ENCODE assay signal across 24 mouse cellular contexts in the genomic region with DNA sequence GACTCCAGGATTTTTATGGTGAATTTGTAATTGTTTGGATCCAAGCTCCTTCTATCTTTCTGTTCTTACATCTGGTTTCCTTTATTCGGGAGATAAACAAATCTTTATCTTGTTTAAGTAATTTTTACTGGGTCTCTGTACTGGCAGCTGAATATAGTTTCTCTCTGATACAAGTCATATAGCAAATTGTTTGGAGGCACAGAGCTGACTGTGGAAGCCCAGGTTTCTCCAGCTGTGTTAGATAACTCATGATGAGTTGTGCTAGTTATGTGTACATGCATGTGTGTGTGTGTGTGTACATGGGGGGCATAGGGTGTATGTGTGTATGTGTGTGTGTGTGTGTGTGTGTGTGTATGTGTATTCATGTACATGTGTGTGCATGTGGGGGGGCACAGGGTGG.
A peak's percentile ranks its signal among the peaks of the same experiment; 100 is the strongest.
DNase-seq lines count a peak whose midpoint lies in the region; ATAC-seq and TF ChIP-seq lines count a peak whose summit lies in the region.
"Had no signal": no experiment of that assay in that cellular context is flagged by ENCODE, and none has a peak within 500 bp of the region (broad histone marks: within the 10 kb centered on the region; RNA-seq: fewer than 3 reads in every experiment).

No protein-coding gene starts in this region.

- no peak overlapping the region for H3K4me3 ChIP-seq in intestine, embryonic 14.5 days (ENCODE audit: low read depth, low read length)
- no peak overlapping the region for H3K4me3 ChIP-seq in intestine, postnatal 0 days (ENCODE audit: low read depth, low read length)
- H3K4me3 ChIP-seq in kidney, postnatal 0 days (replicated peaks; ENCODE audit: low read depth, low read length), result no peak overlapping the region
- H3K4me3 ChIP-seq in stomach, embryonic 14.5 days (ENCODE audit: low read depth, low read length), result no peak overlapping the region
- no peak overlapping the region for H3K4me3 ChIP-seq in stomach, postnatal 0 days (ENCODE audit: low read depth, low read length)
- H3K4me3 ChIP-seq: embryonic facial prominence, embryonic 15.5 days; erythroblast, embryonic 14.5 days; forebrain, embryonic 10.5 days; forebrain, embryonic 15.5 days; heart, adult 2 months; hindbrain, embryonic 10.5 days had no signal

- no peak for TF ChIP-seq CTCF in intestine, postnatal 0 days (IDR thresholded peaks at IDR 0.05; ENCODE audit: low read depth)
- no peak for TF ChIP-seq CTCF in kidney, postnatal 0 days (IDR thresholded peaks at IDR 0.05; ENCODE audit: low read depth)
- no peak for TF ChIP-seq CTCF in stomach, postnatal 0 days (IDR thresholded peaks at IDR 0.05; ENCODE audit: low read depth)

- TF ChIP-seq EP300 in stomach, postnatal 0 days (optimal IDR thresholded peaks at IDR 0.05), result no peak

- DNase-seq in intestine, embryonic 14.5 days (ENCODE audit: low spot score), result no peak
- DNase-seq in kidney, postnatal 0 days (ENCODE audit: low spot score), result peak; percentile 63
- DNase-seq in kidney, adult 8-10 months, result no peak
- DNase-seq in stomach, postnatal 0 days (ENCODE audit: low spot score), result no peak
- no peak for DNase-seq in T-cell, adult 2 months (ENCODE audit: low spot score)
- DNase-seq in frontal cortex, postnatal 25 days (ENCODE audit: low spot score in 2 of 2), result no peak
- DNase-seq: adrenal gland, adult 2 months; adrenal gland, postnatal 25 days; cerebellum, adult 18-20 months; cerebellum, adult 9-11 months; cerebellum, postnatal 36 days; gastrocnemius, postnatal 10 days; heart, adult 2 months had no signal

- no peaks in the 10 kb centered on the region for H3K36me3 ChIP-seq in intestine, embryonic 14.5 days (ENCODE audit: control insufficient read depth, insufficient read depth, low read length)
- no peaks in the 10 kb centered on the region for H3K36me3 ChIP-seq in intestine, postnatal 0 days (ENCODE audit: control insufficient read depth, insufficient read depth)
- H3K36me3 ChIP-seq in kidney, postnatal 0 days (ENCODE audit: insufficient read depth, low read length), result no peaks in the 10 kb centered on the region
- H3K36me3 ChIP-seq in stomach, embryonic 14.5 days (ENCODE audit: control insufficient read depth, insufficient read depth, low read length), result no peaks in the 10 kb centered on the region
- H3K36me3 ChIP-seq in stomach, postnatal 0 days (ENCODE audit: control insufficient read depth, insufficient read depth, low read length), result no peaks in the 10 kb centered on the region
- H3K36me3 ChIP-seq: embryonic facial prominence, embryonic 15.5 days; forebrain, embryonic 10.5 days; forebrain, embryonic 15.5 days; hindbrain, embryonic 10.5 days had no signal

- no peak overlapping the region for H3K4me2 ChIP-seq in intestine, embryonic 14.5 days (ENCODE audit: low read length)
- H3K4me2 ChIP-seq in intestine, postnatal 0 days (replicated peaks; ENCODE audit: low read depth), result no peak overlapping the region
- H3K4me2 ChIP-seq in kidney, postnatal 0 days (ENCODE audit: low read length), result no peak overlapping the region
- H3K4me2 ChIP-seq in stomach, embryonic 14.5 days (replicated peaks; ENCODE audit: low read depth, low read length), result no peak overlapping the region
- no peak overlapping the region for H3K4me2 ChIP-seq in stomach, postnatal 0 days (replicated peaks; ENCODE audit: low read depth)
- H3K4me2 ChIP-seq: embryonic facial prominence, embryonic 15.5 days; forebrain, embryonic 15.5 days; heart, embryonic 11.5 days; hindbrain, embryonic 14.5 days had no signal

- no peak overlapping the region for H3K9ac ChIP-seq in intestine, embryonic 14.5 days (ENCODE audit: low read length)
- H3K9ac ChIP-seq in intestine, postnatal 0 days (ENCODE audit: low read depth, low read length), result no peak overlapping the region
- H3K9ac ChIP-seq in kidney, postnatal 0 days (ENCODE audit: low read depth, low read length), result no peak overlapping the region
- no peak overlapping the region for H3K9ac ChIP-seq in stomach, embryonic 14.5 days (replicated peaks; ENCODE audit: low read depth, low read length)
- H3K9ac ChIP-seq in stomach, postnatal 0 days (ENCODE audit: low read length), result no peak overlapping the region
- H3K9ac ChIP-seq: embryonic facial prominence, embryonic 15.5 days; forebrain, embryonic 15.5 days; hindbrain, embryonic 14.5 days had no signal

- H3K27ac ChIP-seq in intestine, embryonic 14.5 days (ENCODE audit: low read depth), result peak overlapping the region; percentile 57
- H3K27ac ChIP-seq in intestine, postnatal 0 days (ENCODE audit: low read depth, low read length), result no peak overlapping the region
- H3K27ac ChIP-seq in kidney, postnatal 0 days, result 0 out of 2 replicates have a peak overlapping the region, but pooled peaks have one; percentile 6
- peak overlapping the region; percentile 86 for H3K27ac ChIP-seq in stomach, embryonic 14.5 days (ENCODE audit: low read length)
- H3K27ac ChIP-seq in stomach, postnatal 0 days (replicated peaks), result no peak overlapping the region
- H3K27ac ChIP-seq: embryonic facial prominence, embryonic 15.5 days; forebrain, embryonic 10.5 days; forebrain, embryonic 15.5 days; heart, adult 2 months; hindbrain, embryonic 10.5 days; hindbrain, embryonic 14.5 days had no signal

- WGBS in intestine, embryonic 14.5 days, result 40% methylated on average over 1 of the region's 1 CpGs
- 39% methylated on average over 1 of the region's 1 CpGs for WGBS in intestine, postnatal 0 days
- WGBS in kidney, postnatal 0 days, result 59% methylated on average over 1 of the region's 1 CpGs
- 38% methylated on average over 1 of the region's 1 CpGs for WGBS in stomach, embryonic 14.5 days
- 48% methylated on average over 1 of the region's 1 CpGs for WGBS in stomach, postnatal 0 days

- no peaks in the 10 kb centered on the region for H3K9me3 ChIP-seq in intestine, embryonic 14.5 days (ENCODE audit: control insufficient read depth, low read length)
- H3K9me3 ChIP-seq in intestine, postnatal 0 days (ENCODE audit: control insufficient read depth), result no peaks in the 10 kb centered on the region
- H3K9me3 ChIP-seq in kidney, postnatal 0 days (replicated peaks; ENCODE audit: low read length), result no peaks in the 10 kb centered on the region
- H3K9me3 ChIP-seq in stomach, embryonic 14.5 days (ENCODE audit: control insufficient read depth, low read depth, low read length), result no peaks in the 10 kb centered on the region
- no peaks in the 10 kb centered on the region for H3K9me3 ChIP-seq in stomach, postnatal 0 days (ENCODE audit: control insufficient read depth, low read length)
- H3K9me3 ChIP-seq: embryonic facial prominence, embryonic 15.5 days; forebrain, embryonic 10.5 days; forebrain, embryonic 15.5 days; hindbrain, embryonic 10.5 days had no signal

- ATAC-seq in intestine, embryonic 14.5 days (replicated peaks; ENCODE audit: low FRiP score, low TSS enrichment, low read depth), result peak; percentile 53; the same call in 1 of the 2 replicates
- ATAC-seq in intestine, postnatal 0 days, result no peak
- ATAC-seq in kidney, postnatal 0 days (replicated peaks; ENCODE audit: low FRiP score, low read depth), result no peak
- ATAC-seq in stomach, embryonic 14.5 days (ENCODE audit: insufficient number of reproducible peaks, insufficient read depth, low FRiP score, low read depth), result peak; percentile 54; the same call in 1 of the 2 replicates
- ATAC-seq in stomach, postnatal 0 days (ENCODE audit: low FRiP score, low TSS enrichment), result no peak
- ATAC-seq: forebrain, embryonic 15.5 days; Patski had no signal

- peaks cover 5% of the 10 kb centered on the region for H3K4me1 ChIP-seq in intestine, embryonic 14.5 days (replicated peaks; ENCODE audit: control insufficient read depth, insufficient read depth, low read length)
- H3K4me1 ChIP-seq in intestine, postnatal 0 days (replicated peaks; ENCODE audit: control insufficient read depth, insufficient read depth, low read length), result no peaks in the 10 kb centered on the region
- H3K4me1 ChIP-seq in kidney, postnatal 0 days (replicated peaks; ENCODE audit: insufficient read depth, low read length), result peaks cover 12% of the 10 kb centered on the region
- H3K4me1 ChIP-seq in stomach, embryonic 14.5 days (ENCODE audit: control insufficient read depth, insufficient read depth, low read length), result peaks cover 12% of the 10 kb centered on the region; the same call in 1 of the 2 replicates
- H3K4me1 ChIP-seq in stomach, postnatal 0 days (replicated peaks; ENCODE audit: control insufficient read depth, insufficient read depth), result no peaks in the 10 kb centered on the region
- H3K4me1 ChIP-seq: forebrain, embryonic 15.5 days had no signal

- H3K27me3 ChIP-seq in intestine, embryonic 14.5 days (replicated peaks; ENCODE audit: control insufficient read depth, insufficient read depth, low read length), result no peaks in the 10 kb centered on the region
- no peaks in the 10 kb centered on the region for H3K27me3 ChIP-seq in intestine, postnatal 0 days (replicated peaks; ENCODE audit: control insufficient read depth, insufficient read depth, low read length)
- no peaks in the 10 kb centered on the region for H3K27me3 ChIP-seq in kidney, postnatal 0 days (ENCODE audit: insufficient read depth, low read length)
- no peaks in the 10 kb centered on the region for H3K27me3 ChIP-seq in stomach, embryonic 14.5 days (ENCODE audit: control insufficient read depth, insufficient read depth, low read length)
- H3K27me3 ChIP-seq in stomach, postnatal 0 days (ENCODE audit: control insufficient read depth, insufficient read depth, low read length), result no peaks in the 10 kb centered on the region
- H3K27me3 ChIP-seq: CH12.LX; embryonic facial prominence, embryonic 15.5 days; forebrain, embryonic 15.5 days; Patski had no signal

Comparison
In these comparisons a context has a peak if more than half of its experiments do, and no peak if none do; other contexts are left out.
1. ATAC-seq: peak in intestine, embryonic 14.5 days (single experiment) and stomach, embryonic 14.5 days (single experiment); none in intestine, postnatal 0 days (single experiment), kidney, postnatal 0 days (single experiment) and stomach, postnatal 0 days (single experiment).
2. H3K27ac ChIP-seq: peak in intestine, embryonic 14.5 days (single experiment), kidney, postnatal 0 days (single experiment) and stomach, embryonic 14.5 days (single experiment); none in intestine, postnatal 0 days (single experiment) and stomach, postnatal 0 days (single experiment).